Mouse (Mus musculus) MEL (cell line): ENCODE data around the gene Pdzd9. TPM values are rescaled to one million over a fixed set of nuclear protein-coding genes. Genes with fewer than 3 reads are reported as not detected.

Source experiments
- DNase-seq: peaks from one replicate; pipeline ENCODE4 v3.0.0; 2011; ENCODE audit warnings: low read depth, low spot score
- H3K27ac ChIP-seq: 2 replicates; pipeline ENCODE4 v1.5.1; 2012; ENCODE audit warnings: low read depth, mild to moderate bottlenecking, control low read depth, low read length, moderate library complexity; ENCODE audit not compliant: control insufficient read depth
- H3K27me3 ChIP-seq, 2 experiments: fragments of 150-350 bp in 1 of 2; sonication (generic) in 1 of 2; 2 replicates each; pipeline ENCODE4 v1.6.1; 2012; ENCODE audit warnings: low read length in 2 of 2, mild to moderate bottlenecking in 2 of 2, improper control_type of control experiment in 1 of 2, moderate library complexity in 1 of 2; ENCODE audit not compliant: insufficient read depth in 2 of 2, control insufficient read depth in 1 of 2
- H3K36me3 ChIP-seq, 2 experiments: 2 replicates each; pipeline ENCODE4 v1.6.1; 2012 to 2014; ENCODE audit warnings: low read length in 2 of 2, improper control_type of control experiment in 1 of 2, inconsistent platforms in 1 of 2, mild to moderate bottlenecking in 1 of 2; ENCODE audit not compliant: insufficient read depth in 2 of 2, control insufficient read depth in 1 of 2
- H3K4me1 ChIP-seq, 2 experiments: fragments of 150-350 bp in 1 of 2; sonication (generic) in 1 of 2; 2 replicates each; pipeline ENCODE4 v1.6.1; 2012; ENCODE audit warnings: low read length in 2 of 2, improper control_type of control experiment in 1 of 2, mild to moderate bottlenecking in 1 of 2; ENCODE audit not compliant: insufficient read depth in 2 of 2, control insufficient read depth in 1 of 2
- H3K4me3 ChIP-seq, 2 experiments: fragments of 150-350 bp in 1 of 2; sonication (generic) in 1 of 2; 2 replicates each; pipeline ENCODE4 v1.5.1; 2012; ENCODE audit warnings: low read depth in 2 of 2, low read length in 2 of 2, mild to moderate bottlenecking in 2 of 2, moderate library complexity in 2 of 2, control low read depth in 1 of 2, improper control_type of control experiment in 1 of 2; ENCODE audit not compliant: control insufficient read depth in 1 of 2, insufficient read depth in 1 of 2
- H3K79me2 ChIP-seq: 2 replicates; pipeline ENCODE4 v1.6.1; 2012; ENCODE audit warnings: mild to moderate bottlenecking, low read length, moderate library complexity; ENCODE audit not compliant: control insufficient read depth, poor library complexity, insufficient read depth
- H3K9ac ChIP-seq: 2 replicates; pipeline ENCODE4 v1.6.1; 2012; ENCODE audit warnings: low read depth, mild to moderate bottlenecking, control low read depth, low read length, moderate library complexity; ENCODE audit not compliant: control insufficient read depth, poor library complexity, severe bottlenecking
- H3K9me3 ChIP-seq: fragments of 150-350 bp; sonication (generic); replicated peaks from 2 replicates; pipeline ENCODE4 v1.6.1; 2012; ENCODE audit warnings: mild to moderate bottlenecking, low read length, improper control_type of control experiment, moderate library complexity; ENCODE audit not compliant: insufficient read depth
- BHLHE40 ChIP-seq: IDR thresholded peaks from 2 replicates; pipeline ENCODE4 v1.6.1; 2012; ENCODE audit warnings: low read depth, mild to moderate bottlenecking, inconsistent platforms, low read length, improper control_type of control experiment, borderline replicate concordance
- CHD2 ChIP-seq: IDR thresholded peaks from 2 replicates; pipeline ENCODE4 v1.6.1; 2011; ENCODE audit warnings: low read length, improper control_type of control experiment
- EP300 ChIP-seq, 2 experiments: IDR thresholded peaks; 2 replicates each; pipeline ENCODE4 v1.6.1; 2011; ENCODE audit warnings: improper control_type of control experiment in 2 of 2, low read length in 2 of 2, low read depth in 1 of 2, mild to moderate bottlenecking in 1 of 2
- KAT2A ChIP-seq: conservative IDR thresholded peaks from 2 replicates; pipeline ENCODE4 v1.6.1; 2012; ENCODE audit warnings: low read depth, low read length, improper control_type of control experiment, inconsistent platforms
- MAZ ChIP-seq: IDR thresholded peaks from 2 replicates; pipeline ENCODE4 v1.6.1; 2012; ENCODE audit warnings: low read depth, mild to moderate bottlenecking, inconsistent platforms, low read length, improper control_type of control experiment
- NELFE ChIP-seq: IDR thresholded peaks from 2 replicates; pipeline ENCODE4 v1.6.1; 2011; ENCODE audit warnings: low read depth, low read length, improper control_type of control experiment
- NRF1 ChIP-seq: IDR thresholded peaks from 2 replicates; pipeline ENCODE4 v1.6.1; 2014; ENCODE audit warnings: low read depth, mild to moderate bottlenecking, inconsistent platforms, low read length, improper control_type of control experiment, moderate library complexity; ENCODE audit not compliant: poor library complexity, insufficient read depth, severe bottlenecking
- RCOR1 ChIP-seq: IDR thresholded peaks from 2 replicates; pipeline ENCODE4 v1.6.1; 2012; ENCODE audit warnings: low read depth, mild to moderate bottlenecking, inconsistent platforms, low read length, improper control_type of control experiment
- SMC3 ChIP-seq: IDR thresholded peaks from 2 replicates; pipeline ENCODE4 v1.6.1; 2011; ENCODE audit warnings: low read depth, low read length, improper control_type of control experiment
- TAL1 ChIP-seq: IDR thresholded peaks from 2 replicates; pipeline ENCODE4 v1.6.1; 2012; ENCODE audit warnings: mild to moderate bottlenecking, inconsistent platforms, low read length, moderate library complexity, mixed read lengths
- USF2 ChIP-seq, 2 experiments: IDR thresholded peaks; 2 replicates each; pipeline ENCODE4 v1.6.1; 2011 to 2012; ENCODE audit warnings: improper control_type of control experiment in 2 of 2, low read length in 2 of 2, borderline replicate concordance in 1 of 2, inconsistent platforms in 1 of 2, low read depth in 1 of 2, mild to moderate bottlenecking in 1 of 2; ENCODE audit not compliant: insufficient read depth in 1 of 2
- ZC3H11A ChIP-seq: IDR thresholded peaks from 2 replicates; pipeline ENCODE4 v1.6.1; 2012; ENCODE audit warnings: low read depth, mild to moderate bottlenecking, inconsistent platforms, low read length, improper control_type of control experiment
- ZMIZ1 ChIP-seq: IDR thresholded peaks from 2 replicates; pipeline ENCODE4 v1.6.1; 2012; ENCODE audit warnings: low read depth, mild to moderate bottlenecking, inconsistent platforms, low read length, improper control_type of control experiment, moderate library complexity
- polyA plus RNA-seq, 2 experiments: library from polyadenylated mRNA; stranded (reverse) in 1 of 2; unstranded in 1 of 2; fragments of >175 nt in 1 of 2; fragments of >200 nt in 1 of 2; gene quantifications; 2 replicates each; pipeline versions ENCODE4 v1.2.1 to v1.2.4; 2012; ENCODE audit warnings: low replicate concordance in 2 of 2, low read depth in 1 of 2; ENCODE audit not compliant: insufficient read length in 2 of 2, insufficient read depth in 1 of 2, missing spikeins in 1 of 2
- total RNA-seq: library from RNA; depleted of rRNA; stranded (reverse); fragments of 300-350 nt; gene quantifications from 2 replicates; pipeline ENCODE4 v1.2.3, GENCODE M21; 2012

Pdzd9 gene
- total and polyA plus RNA-seq, 3 experiments = 0.31 to 0.92 TPM; not detected in 1

DNA sequence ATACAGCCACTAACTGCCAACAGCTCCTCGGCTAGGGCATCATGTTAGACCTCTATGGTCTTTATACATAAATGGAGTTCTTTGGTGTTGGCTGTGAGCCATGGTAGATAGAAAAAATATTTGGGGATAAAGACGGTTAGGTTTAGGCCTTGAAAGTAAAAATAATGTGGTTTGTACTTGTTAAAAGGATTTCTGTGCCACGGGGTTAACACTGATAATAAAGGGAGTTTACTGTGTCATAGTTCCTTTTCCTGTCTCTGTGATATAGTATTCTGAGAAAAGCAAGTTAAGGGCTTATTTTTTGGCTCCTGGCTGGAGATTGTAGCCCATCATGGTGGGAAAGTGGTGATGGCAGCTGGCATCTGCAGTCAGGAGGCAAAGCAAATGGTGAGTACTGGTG lies 33.7 kb upstream of the Pdzd9 start (continued):
- no peak for TF ChIP-seq CHD2
- TF ChIP-seq, all 39 proteins: peak for 14

DNA sequence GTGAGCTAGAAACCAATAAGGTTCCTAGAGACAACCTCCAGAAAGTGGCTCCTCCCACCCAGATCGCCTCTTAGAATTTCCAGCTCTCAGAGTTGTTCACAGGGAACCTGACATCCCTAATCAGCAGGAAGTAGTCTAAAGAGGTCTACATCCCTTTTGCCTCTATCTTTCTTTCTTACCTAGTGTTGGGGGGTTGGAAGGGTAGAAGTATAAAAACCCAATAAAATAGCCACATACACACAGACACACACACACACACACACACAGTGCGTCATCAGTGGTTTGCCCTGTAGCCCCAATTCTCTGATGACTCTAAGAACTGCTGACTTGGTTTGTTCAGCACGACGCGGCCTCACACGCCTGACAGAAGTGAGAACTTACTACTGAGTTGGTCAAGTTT lies 29.4 kb upstream of the Pdzd9 start:
- Histone ChIP-seq H3K4me1 (peaks cover 29 to 30% of the 10 kb centered on the region in 2 experiments), H3K36me3 (peaks cover 2 to 52% of the 10 kb centered on the region in 2 experiments), H3K9ac (no peak overlapping the region), H3K27ac (no peak overlapping the region), H3K9me3 (no peaks in the 10 kb centered on the region), H3K4me3 (no peak overlapping the region), H3K27me3 (no peaks in the 10 kb centered on the region), H3K79me2 (peaks cover 21% of the 10 kb centered on the region)
- peak; percentile 57 for DNase-seq
- TF ChIP-seq NELFE = no peak
- 0 out of 4 replicates have a peak, but pooled peaks of 1 of the 2 experiments have one; percentile 40 for TF ChIP-seq EP300 (IDR thresholded peaks at IDR 0.05; ENCODE audit: low read depth in 1 of 2, low read length in 2 of 2)

DNA sequence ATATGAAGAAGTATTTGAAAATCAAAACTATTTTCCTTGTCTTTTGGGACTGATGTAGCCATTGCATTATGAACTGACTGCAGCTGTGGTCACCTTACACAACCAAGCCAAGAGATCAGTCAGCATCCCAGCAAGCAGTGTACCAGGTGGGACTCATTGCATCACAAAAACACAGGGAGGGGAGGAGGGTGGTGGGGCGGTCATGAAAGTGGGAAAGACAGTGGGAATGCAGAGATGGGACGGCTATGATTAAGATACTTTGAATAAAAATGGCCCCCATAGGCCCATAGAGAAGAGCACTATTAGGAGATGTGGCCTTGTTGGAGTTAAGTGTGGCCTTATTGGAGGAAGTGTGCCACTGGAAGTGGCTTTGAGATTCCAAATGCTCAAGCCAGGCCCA lies 26.2 kb upstream of the Pdzd9 start:
- H3K27me3 ChIP-seq = no peaks in the 10 kb centered on the region
- no peak overlapping the region for H3K9ac ChIP-seq
- no peak overlapping the region for H3K27ac ChIP-seq
- no peak for DNase-seq
- TF ChIP-seq ZMIZ1 = no peak
- TF ChIP-seq SMC3 = no peak
- no peak for TF ChIP-seq KAT2A
- no peak for TF ChIP-seq ZC3H11A
- no peak for TF ChIP-seq RCOR1
- peaks cover 2 to 26% of the 10 kb centered on the region in 2 experiments for H3K36me3 ChIP-seq
- peaks cover 28% of the 10 kb centered on the region for H3K79me2 ChIP-seq
- H3K4me1 ChIP-seq = peaks cover 12 to 13% of the 10 kb centered on the region in 2 experiments
- no peaks in the 10 kb centered on the region for H3K9me3 ChIP-seq
- H3K4me3 ChIP-seq = no peak overlapping the region

DNA sequence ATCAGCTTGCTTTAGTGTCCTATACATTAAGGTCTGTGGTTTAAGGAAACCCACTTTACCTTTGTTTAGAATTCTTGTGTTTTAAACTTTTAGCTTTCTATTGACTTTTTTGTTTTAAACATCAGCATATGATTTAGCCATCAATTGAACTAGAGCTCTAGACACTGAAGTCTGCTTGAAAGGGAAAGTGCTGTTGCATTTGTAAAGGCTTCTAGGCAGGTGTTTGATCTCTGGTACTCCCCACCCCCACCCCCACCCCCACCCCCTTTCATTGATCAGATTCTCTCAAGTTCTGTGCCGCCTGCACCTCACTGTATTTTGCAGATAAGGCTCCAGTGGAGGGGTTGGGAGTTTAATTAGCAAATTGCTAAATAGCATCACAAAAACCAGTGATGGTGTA lies 25.5 kb upstream of the Pdzd9 start:
- peaks cover 4 to 25% of the 10 kb centered on the region in 2 experiments for H3K36me3 ChIP-seq
- H3K9ac ChIP-seq = no peak overlapping the region
- no peaks in the 10 kb centered on the region for H3K9me3 ChIP-seq
- no peak for DNase-seq
- no peak overlapping the region for H3K27ac ChIP-seq
- peaks cover 24% of the 10 kb centered on the region for H3K79me2 ChIP-seq
- no peaks in the 10 kb centered on the region for H3K27me3 ChIP-seq
- H3K4me1 ChIP-seq = peaks cover 12 to 13% of the 10 kb centered on the region in 2 experiments
- TF ChIP-seq NRF1 = no peak
- TF ChIP-seq TAL1 = no peak
- TF ChIP-seq SMC3 = no peak
- TF ChIP-seq EP300 (IDR thresholded peaks at IDR 0.05; ENCODE audit: low read depth in 1 of 2, low read length in 2 of 2) = 0 out of 4 replicates have a peak, but pooled peaks of 1 of the 2 experiments have one; percentile 14
- TF ChIP-seq MAZ = no peak
- no peak for TF ChIP-seq BHLHE40
- TF ChIP-seq USF2 (IDR thresholded peaks at IDR 0.05; ENCODE audit: borderline replicate concordance in 1 of 2, insufficient read depth in 1 of 2, low read depth in 1 of 2, low read length in 2 of 2) = no peak
- no peak overlapping the region for H3K4me3 ChIP-seq
